Mouse (Mus musculus): ENCODE results near the gene Six1. TPM values are rescaled to one million over a fixed set of nuclear protein-coding genes. Genes with fewer than 3 reads are reported as not detected.

Six1 gene
- polyA plus RNA-seq, 1 experiment from 2014 or later, result not detected

DNA sequence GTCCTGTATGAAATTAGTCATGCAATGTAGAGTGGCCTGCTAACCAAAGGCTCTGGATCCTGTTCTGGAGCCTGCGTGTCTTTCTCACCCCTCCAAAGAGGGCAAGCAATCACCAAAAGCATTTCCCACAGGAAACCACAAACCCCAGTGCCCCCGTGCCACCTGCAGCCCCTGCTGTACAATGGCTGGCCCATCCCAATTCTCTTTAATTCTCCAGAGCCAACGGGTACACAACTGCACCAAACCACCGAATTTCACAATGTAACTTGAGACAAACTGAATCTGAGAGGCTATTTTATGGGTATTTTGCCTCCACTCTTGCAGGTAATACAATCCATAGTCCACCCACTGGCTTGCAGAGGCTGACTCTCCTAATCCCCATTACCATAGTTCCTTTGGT lies 22.4 kb downstream of the Six1 start:
- no peaks in the 10 kb centered on the region; the same call in 1 of the 2 replicates for H3K4me1 ChIP-seq (ENCODE audit: control insufficient read depth, insufficient read depth, low read length)
- 61% methylated on average over 4 of the region's 4 CpGs for WGBS
- peaks cover 24% of the 10 kb centered on the region for H3K27me3 ChIP-seq (ENCODE audit: control insufficient read depth, insufficient read depth, low read length)
- no peak overlapping the region for H3K4me3 ChIP-seq (ENCODE audit: low read depth, low read length)
- H3K27ac ChIP-seq (ENCODE audit: low read length), result no peak overlapping the region
- no peak overlapping the region for H3K4me2 ChIP-seq (replicated peaks; ENCODE audit: low read depth, low read length)
- ATAC-seq (ENCODE audit: insufficient number of reproducible peaks, insufficient read depth, low FRiP score, low read depth), result no peak
- H3K36me3 ChIP-seq (ENCODE audit: control insufficient read depth, insufficient read depth, low read length), result no peaks in the 10 kb centered on the region
- no peaks in the 10 kb centered on the region for H3K9me3 ChIP-seq (ENCODE audit: control insufficient read depth, low read depth, low read length)
- H3K9ac ChIP-seq (replicated peaks; ENCODE audit: low read depth, low read length), result no peak overlapping the region

GRCm38 (mm10) chr12:73025490-73025889 lies 28.2 kb downstream of the Six1 start:
- Histone ChIP-seq H3K9ac (replicated peaks; ENCODE audit: low read depth, low read length) (no peak overlapping the region), H3K4me3 (ENCODE audit: low read depth, low read length) (no peak overlapping the region), H3K27me3 (ENCODE audit: control insufficient read depth, insufficient read depth, low read length) (no peaks in the 10 kb centered on the region), H3K27ac (ENCODE audit: low read length) (no peak overlapping the region), H3K4me1 (ENCODE audit: control insufficient read depth, insufficient read depth, low read length) (no peaks in the 10 kb centered on the region), H3K36me3 (ENCODE audit: control insufficient read depth, insufficient read depth, low read length) (no peaks in the 10 kb centered on the region), H3K4me2 (replicated peaks; ENCODE audit: low read depth, low read length) (no peak overlapping the region), H3K9me3 (ENCODE audit: control insufficient read depth, low read depth, low read length) (no peaks in the 10 kb centered on the region)
- no peak for ATAC-seq (ENCODE audit: insufficient number of reproducible peaks, insufficient read depth, low FRiP score, low read depth)
- WGBS, result 61% methylated on average over 8 of the region's 8 CpGs

GRCm38 (mm10) chr12:73020941-73021340 lies 32.7 kb downstream of the Six1 start:
- Histone ChIP-seq H3K27me3 (ENCODE audit: control insufficient read depth, insufficient read depth, low read length) (no peaks in the 10 kb centered on the region), H3K4me2 (replicated peaks; ENCODE audit: low read depth, low read length) (no peak overlapping the region), H3K9me3 (ENCODE audit: control insufficient read depth, low read depth, low read length) (no peaks in the 10 kb centered on the region), H3K27ac (ENCODE audit: low read length) (no peak overlapping the region), H3K4me3 (ENCODE audit: low read depth, low read length) (no peak overlapping the region), H3K9ac (replicated peaks; ENCODE audit: low read depth, low read length) (no peak overlapping the region), H3K36me3 (ENCODE audit: control insufficient read depth, insufficient read depth, low read length) (no peaks in the 10 kb centered on the region), H3K4me1 (ENCODE audit: control insufficient read depth, insufficient read depth, low read length) (no peaks in the 10 kb centered on the region)
- 4% methylated on average over 4 of the region's 4 CpGs for WGBS
- ATAC-seq (ENCODE audit: insufficient number of reproducible peaks, insufficient read depth, low FRiP score, low read depth), result no peak

GRCm38 (mm10) chr12:73020422-73020821 lies 33.3 kb downstream of the Six1 start:
- H3K36me3 ChIP-seq (ENCODE audit: control insufficient read depth, insufficient read depth, low read length), result no peaks in the 10 kb centered on the region
- no peak overlapping the region for H3K9ac ChIP-seq (replicated peaks; ENCODE audit: low read depth, low read length)
- ATAC-seq (ENCODE audit: insufficient number of reproducible peaks, insufficient read depth, low FRiP score, low read depth), result no peak
- H3K4me1 ChIP-seq (ENCODE audit: control insufficient read depth, insufficient read depth, low read length), result no peaks in the 10 kb centered on the region
- H3K9me3 ChIP-seq (ENCODE audit: control insufficient read depth, low read depth, low read length), result no peaks in the 10 kb centered on the region
- no peak overlapping the region for H3K27ac ChIP-seq (ENCODE audit: low read length)
- WGBS, result 40% methylated on average over 3 of the region's 3 CpGs
- no peak overlapping the region for H3K4me3 ChIP-seq (ENCODE audit: low read depth, low read length)
- H3K27me3 ChIP-seq (ENCODE audit: control insufficient read depth, insufficient read depth, low read length), result no peaks in the 10 kb centered on the region
- H3K4me2 ChIP-seq (replicated peaks; ENCODE audit: low read depth, low read length), result no peak overlapping the region

GRCm38 (mm10) chr12:73018838-73019237 lies 34.8 kb downstream of the Six1 start:
- ATAC-seq (ENCODE audit: insufficient number of reproducible peaks, insufficient read depth, low FRiP score, low read depth), result no peak
- Histone ChIP-seq H3K27me3 (ENCODE audit: control insufficient read depth, insufficient read depth, low read length) (no peaks in the 10 kb centered on the region), H3K27ac (ENCODE audit: low read length) (no peak overlapping the region), H3K4me1 (ENCODE audit: control insufficient read depth, insufficient read depth, low read length) (no peaks in the 10 kb centered on the region), H3K9ac (replicated peaks; ENCODE audit: low read depth, low read length) (no peak overlapping the region), H3K9me3 (ENCODE audit: control insufficient read depth, low read depth, low read length) (no peaks in the 10 kb centered on the region), H3K36me3 (ENCODE audit: control insufficient read depth, insufficient read depth, low read length) (no peaks in the 10 kb centered on the region), H3K4me2 (replicated peaks; ENCODE audit: low read depth, low read length) (no peak overlapping the region), H3K4me3 (ENCODE audit: low read depth, low read length) (no peak overlapping the region)
- whole genome bisulfite sequencing, result 67% methylated on average over 4 of the region's 4 CpGs

DNA sequence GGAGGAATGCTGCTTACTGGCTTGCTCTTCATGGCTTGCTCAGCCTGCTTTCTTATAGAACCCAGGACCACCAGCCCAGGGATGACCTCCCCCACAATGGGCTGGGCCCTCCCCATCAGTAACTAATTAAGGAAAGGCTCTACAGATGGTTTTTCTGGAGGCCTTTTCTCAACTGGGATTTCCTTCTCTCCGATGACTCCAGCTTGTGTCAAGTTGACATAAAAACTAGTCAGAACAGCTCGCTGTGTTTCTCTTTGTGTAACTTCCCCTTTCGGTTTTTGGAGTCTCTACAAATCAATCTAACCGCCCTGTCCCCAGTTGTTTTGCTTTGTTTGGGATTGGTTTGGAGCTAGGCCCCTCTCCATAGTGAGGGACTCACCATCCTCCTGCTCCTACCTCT lies 37.5 kb downstream of the Six1 start:
- no peak overlapping the region for H3K4me2 ChIP-seq (replicated peaks; ENCODE audit: low read depth, low read length)
- no peaks in the 10 kb centered on the region for H3K9me3 ChIP-seq (ENCODE audit: control insufficient read depth, low read depth, low read length)
- H3K36me3 ChIP-seq (ENCODE audit: control insufficient read depth, insufficient read depth, low read length), result no peaks in the 10 kb centered on the region
- H3K9ac ChIP-seq (replicated peaks; ENCODE audit: low read depth, low read length), result no peak overlapping the region
- no peak overlapping the region for H3K4me3 ChIP-seq (ENCODE audit: low read depth, low read length)
- ATAC-seq (ENCODE audit: insufficient number of reproducible peaks, insufficient read depth, low FRiP score, low read depth), result no peak
- WGBS, result 82% methylated on average over 4 of the region's 4 CpGs
- no peaks in the 10 kb centered on the region for H3K4me1 ChIP-seq (ENCODE audit: control insufficient read depth, insufficient read depth, low read length)
- H3K27me3 ChIP-seq (ENCODE audit: control insufficient read depth, insufficient read depth, low read length), result no peaks in the 10 kb centered on the region
- no peak overlapping the region for H3K27ac ChIP-seq (ENCODE audit: low read length)

DNA sequence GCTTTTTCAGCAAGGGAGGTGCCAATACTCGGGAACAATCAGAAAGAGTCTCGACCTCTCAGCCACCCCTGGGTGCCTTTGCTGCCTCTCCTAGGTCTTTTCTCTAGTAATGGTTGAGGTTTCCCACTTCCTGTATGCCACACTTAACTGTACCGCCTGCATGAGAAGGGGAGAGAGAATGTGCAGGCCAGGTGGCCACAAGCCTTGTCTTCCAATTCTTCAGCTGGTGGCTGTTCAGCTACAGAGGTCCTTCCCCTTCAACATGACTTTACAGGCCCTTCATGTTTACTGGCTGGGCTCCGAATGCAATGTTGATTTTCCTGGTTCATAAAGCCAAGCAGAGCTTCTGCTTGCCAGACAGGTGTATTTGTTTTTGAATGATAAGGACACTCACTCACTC lies 39.4 kb downstream of the Six1 start:
- no peaks in the 10 kb centered on the region for H3K4me1 ChIP-seq (ENCODE audit: control insufficient read depth, insufficient read depth, low read length)
- 73% methylated on average over 4 of the region's 4 CpGs for WGBS
- ATAC-seq (ENCODE audit: insufficient number of reproducible peaks, insufficient read depth, low FRiP score, low read depth), result no peak
- H3K4me2 ChIP-seq (replicated peaks; ENCODE audit: low read depth, low read length), result no peak overlapping the region
- H3K9me3 ChIP-seq (ENCODE audit: control insufficient read depth, low read depth, low read length), result no peaks in the 10 kb centered on the region
- no peak overlapping the region for H3K9ac ChIP-seq (replicated peaks; ENCODE audit: low read depth, low read length)
- H3K27me3 ChIP-seq (ENCODE audit: control insufficient read depth, insufficient read depth, low read length), result no peaks in the 10 kb centered on the region
- no peak overlapping the region for H3K4me3 ChIP-seq (ENCODE audit: low read depth, low read length)
- H3K36me3 ChIP-seq (ENCODE audit: control insufficient read depth, insufficient read depth, low read length), result no peaks in the 10 kb centered on the region
- H3K27ac ChIP-seq (ENCODE audit: low read length), result no peak overlapping the region

DNA sequence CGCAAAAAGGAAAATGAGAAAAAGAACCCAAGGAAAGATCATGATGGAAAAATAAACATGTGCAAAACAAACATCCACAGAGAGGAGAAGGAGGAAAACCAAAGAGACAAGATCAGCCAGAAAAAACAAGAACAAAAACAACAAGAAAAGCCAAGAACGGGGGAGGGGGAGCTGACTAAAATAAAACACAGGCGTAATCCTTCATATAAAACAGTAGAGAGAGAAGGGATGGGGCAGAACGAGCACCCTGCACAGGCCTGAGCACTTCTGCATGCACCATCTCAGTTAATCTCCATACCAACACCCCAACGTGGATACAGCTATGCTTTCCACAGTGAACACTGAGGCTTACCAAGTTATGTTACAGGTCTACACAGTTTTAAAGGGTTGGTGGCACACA lies 40.9 kb downstream of the Six1 start:
- H3K9ac ChIP-seq (replicated peaks; ENCODE audit: low read depth, low read length), result no peak overlapping the region
- H3K9me3 ChIP-seq (ENCODE audit: control insufficient read depth, low read depth, low read length), result no peaks in the 10 kb centered on the region
- H3K27me3 ChIP-seq (ENCODE audit: control insufficient read depth, insufficient read depth, low read length), result no peaks in the 10 kb centered on the region
- H3K4me2 ChIP-seq (replicated peaks; ENCODE audit: low read depth, low read length), result no peak overlapping the region
- no peak for ATAC-seq (ENCODE audit: insufficient number of reproducible peaks, insufficient read depth, low FRiP score, low read depth)
- H3K4me1 ChIP-seq (ENCODE audit: control insufficient read depth, insufficient read depth, low read length), result no peaks in the 10 kb centered on the region
- H3K4me3 ChIP-seq (ENCODE audit: low read depth, low read length), result no peak overlapping the region
- 52% methylated on average over 5 of the region's 5 CpGs for WGBS
- H3K36me3 ChIP-seq (ENCODE audit: control insufficient read depth, insufficient read depth, low read length), result no peaks in the 10 kb centered on the region
- no peak overlapping the region for H3K27ac ChIP-seq (ENCODE audit: low read length)

DNA sequence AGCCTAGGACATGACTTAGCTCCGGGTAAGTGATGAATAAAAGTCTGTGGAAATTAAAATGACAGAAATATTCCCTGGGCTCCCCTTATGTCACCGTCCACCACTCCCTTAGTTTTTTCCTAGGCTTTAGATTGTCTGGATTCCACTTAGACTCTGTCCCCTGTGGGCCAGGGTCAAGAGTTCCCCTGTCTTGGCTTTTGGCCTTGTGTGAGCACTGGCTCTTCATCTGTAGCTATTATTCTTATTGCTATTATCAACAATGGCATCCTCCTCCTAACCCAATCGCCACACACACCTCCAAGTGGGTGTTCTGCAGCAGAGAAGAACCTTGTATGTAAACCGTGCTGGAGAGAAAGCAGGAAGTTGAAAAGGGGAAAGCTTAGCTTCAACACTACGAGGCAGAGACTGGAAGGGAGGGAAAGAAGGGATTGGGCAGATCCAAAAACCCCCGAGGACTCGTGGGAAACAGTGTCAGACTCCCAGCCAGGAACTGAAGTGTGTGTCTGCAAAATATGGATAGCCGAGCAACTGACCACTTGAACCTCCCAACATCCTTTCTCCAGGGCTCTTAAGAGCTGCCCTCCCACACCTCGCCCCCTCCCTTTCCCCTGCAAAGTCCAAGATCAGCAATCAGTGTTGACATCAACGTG lies 41.4 kb downstream of the Six1 start:
- Histone ChIP-seq H3K9me3 (ENCODE audit: control insufficient read depth, low read depth, low read length) (no peaks in the 10 kb centered on the region), H3K27me3 (ENCODE audit: control insufficient read depth, insufficient read depth, low read length) (no peaks in the 10 kb centered on the region), H3K36me3 (ENCODE audit: control insufficient read depth, insufficient read depth, low read length) (no peaks in the 10 kb centered on the region), H3K27ac (ENCODE audit: low read length) (no peak overlapping the region), H3K9ac (replicated peaks; ENCODE audit: low read depth, low read length) (no peak overlapping the region), H3K4me1 (ENCODE audit: control insufficient read depth, insufficient read depth, low read length) (no peaks in the 10 kb centered on the region), H3K4me3 (ENCODE audit: low read depth, low read length) (no peak overlapping the region), H3K4me2 (replicated peaks; ENCODE audit: low read depth, low read length) (no peak overlapping the region)
- ATAC-seq (ENCODE audit: insufficient number of reproducible peaks, insufficient read depth, low FRiP score, low read depth), result no peak
- 26% methylated on average over 10 of the region's 10 CpGs for WGBS
